Mouse (Mus musculus): ENCODE measurements around the gene Zfyve9.
"Not testable (repeated sequence)": the region's sequence is repeated elsewhere in the genome, so short reads cannot be mapped to it uniquely, and the experiment has no call there.

Gene Zfyve9

GRCm38 (mm10) chr4:108721245-108721784 lies 59.3 kb downstream of the Zfyve9 start:
- no peak for DNase-seq

DNA sequence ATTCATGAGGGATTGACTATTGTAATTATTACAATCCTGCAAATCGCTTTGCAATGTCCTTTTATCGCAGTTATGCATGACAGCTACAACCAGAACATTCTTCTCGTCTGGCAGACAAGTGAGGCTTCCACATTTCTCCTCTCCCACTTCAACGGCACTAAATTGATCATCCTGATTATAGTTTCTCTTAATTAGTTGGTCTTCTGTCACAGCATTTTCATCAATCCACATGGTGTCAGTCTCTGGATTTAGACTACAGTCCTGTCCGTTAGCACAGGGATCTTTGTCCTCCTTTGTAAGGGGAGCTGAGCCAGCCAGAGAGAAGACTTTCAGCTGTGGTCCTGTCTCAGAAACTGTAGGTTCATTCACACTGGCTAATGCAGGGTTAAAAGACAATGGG lies 61.2 kb downstream of the Zfyve9 start, which contains the start of gene 3110021N24Rik:
Gene 3110021N24Rik, plus strand, starts transcription at position 301 of the 400 bp plus-strand sequence.
- no peak for DNase-seq

GRCm38 (mm10) chr4:108708209-108708608 lies 72.4 kb downstream of the Zfyve9 start:
- DNase-seq: no peak

DNA sequence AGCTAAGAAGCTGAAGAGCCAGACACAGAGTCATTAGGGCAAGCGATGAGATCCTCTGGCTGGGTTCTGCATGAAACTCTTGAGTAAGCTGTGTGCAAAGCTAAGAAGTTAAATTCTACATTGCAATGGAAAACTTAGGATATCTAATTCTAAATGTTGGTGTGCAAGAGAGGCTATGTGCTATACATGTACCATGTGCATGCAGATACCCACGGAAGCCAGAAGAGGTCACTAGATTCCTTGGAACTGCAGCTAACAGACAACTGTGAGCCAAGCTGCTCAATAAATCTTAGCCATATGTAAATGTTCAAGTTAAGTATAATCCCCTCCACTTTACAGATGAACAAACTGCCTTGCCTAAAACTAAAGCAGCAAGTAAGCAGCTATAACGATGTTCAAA lies 83.7 kb downstream of the Zfyve9 start:
- DNase-seq: peak; percentile 6

DNA sequence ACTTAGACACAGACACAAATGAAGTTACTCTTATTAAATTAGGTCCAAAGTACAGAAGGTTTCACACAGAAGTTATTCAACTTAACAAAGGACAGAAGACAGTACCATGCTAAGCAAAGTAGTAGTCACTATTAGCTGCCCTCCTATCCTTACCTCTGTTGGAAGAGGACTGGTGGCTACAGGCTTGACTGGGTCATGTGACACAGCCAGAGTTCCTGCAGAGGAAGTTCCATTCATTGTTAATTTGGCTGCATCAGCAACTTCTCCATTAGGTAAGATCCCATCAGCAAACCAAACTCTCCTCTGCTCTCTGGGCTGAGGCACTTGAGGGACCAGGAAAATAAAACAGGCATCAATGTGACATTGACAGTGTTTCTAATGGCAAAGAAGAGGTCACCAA lies 89.1 kb downstream of the Zfyve9 start:
- no peak for DNase-seq

- no peak for DNase-seq
These were observed 90.1 kb downstream of the Zfyve9 start for GRCm38 (mm10) chr4:108690479-108690878.

- DNase-seq: not testable (repeated sequence)
These were observed 93.5 kb downstream of the Zfyve9 start for GRCm38 (mm10) chr4:108687098-108687497.

- peak; percentile 6 for DNase-seq
These were observed 94.4 kb downstream of the Zfyve9 start for GRCm38 (mm10) chr4:108686156-108686555.

GRCm38 (mm10) chr4:108664407-108664806 lies 116.2 kb downstream of the Zfyve9 start:
- DNase-seq: no peak

- no peak for DNase-seq
These were observed 141.8 kb downstream of the Zfyve9 start for GRCm38 (mm10) chr4:108638752-108639151.

- DNase-seq: no peak
These were observed 142.9 kb downstream of the Zfyve9 start for GRCm38 (mm10) chr4:108637721-108638120.

DNA sequence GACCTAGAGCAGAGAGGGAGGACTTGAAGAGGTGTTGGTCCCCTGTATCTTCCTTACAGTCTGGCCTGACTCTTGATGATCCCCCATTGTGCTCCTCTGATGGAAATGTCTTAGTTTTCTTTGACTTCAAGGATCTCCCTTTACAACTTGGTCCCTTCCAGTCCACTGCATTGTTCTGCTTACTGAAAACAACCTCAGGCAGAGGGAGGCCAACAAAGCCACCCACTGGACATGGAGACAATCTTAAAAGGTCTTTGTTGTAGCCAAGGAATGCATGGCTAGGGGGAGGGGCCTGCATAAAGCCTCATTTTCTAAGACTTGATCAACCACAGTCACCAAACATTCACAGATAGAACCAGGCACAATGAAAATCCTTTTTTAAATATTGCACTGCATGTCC lies 145.5 kb downstream of the Zfyve9 start:
- DNase-seq: no peak

DNA sequence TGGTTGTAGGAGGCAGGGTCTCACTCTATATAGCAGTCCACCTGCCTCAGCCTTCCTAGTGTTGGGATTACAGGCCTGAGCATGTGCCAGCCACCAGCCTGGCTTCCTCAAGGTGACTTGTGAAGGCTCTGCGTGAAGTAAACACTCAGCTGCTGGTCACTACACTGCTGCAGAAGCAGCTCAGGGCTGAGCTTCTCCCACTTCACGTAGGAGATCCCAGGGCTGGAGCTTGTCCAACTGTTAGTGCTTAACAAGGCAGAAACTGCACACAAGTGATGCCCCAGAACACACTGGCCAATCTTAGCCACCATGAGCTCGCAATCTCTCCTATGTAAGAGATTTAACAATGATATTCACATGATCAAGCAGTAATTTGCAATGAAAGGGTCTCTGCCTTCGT lies 145.9 kb downstream of the Zfyve9 start:
- DNase-seq: no peak

GRCm38 (mm10) chr4:108633703-108634102 lies 146.9 kb downstream of the Zfyve9 start:
- DNase-seq: no peak

DNA sequence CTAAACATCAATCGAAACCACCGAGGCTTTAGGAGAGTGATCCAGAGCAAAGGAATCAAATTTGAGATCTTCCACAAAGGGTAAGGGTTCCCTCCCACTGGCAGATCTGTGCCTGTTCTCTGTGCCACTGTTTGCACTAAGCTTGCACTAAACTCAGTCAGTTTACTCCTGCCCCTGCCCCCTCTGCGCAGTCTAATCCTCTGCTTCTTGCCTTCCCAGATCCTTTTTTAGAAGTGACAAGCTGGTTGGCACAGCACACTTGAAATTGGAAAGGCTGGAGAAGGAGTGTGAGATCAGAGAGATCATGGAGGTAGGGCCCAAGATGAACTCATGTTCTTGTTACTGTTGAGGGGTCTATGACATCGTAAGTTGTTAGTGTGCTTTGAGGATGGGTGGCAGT lies 149.0 kb downstream of the Zfyve9 start:
- no peak for DNase-seq

- no peak for DNase-seq
These were observed 150.5 kb downstream of the Zfyve9 start for GRCm38 (mm10) chr4:108630096-108630495.

DNA sequence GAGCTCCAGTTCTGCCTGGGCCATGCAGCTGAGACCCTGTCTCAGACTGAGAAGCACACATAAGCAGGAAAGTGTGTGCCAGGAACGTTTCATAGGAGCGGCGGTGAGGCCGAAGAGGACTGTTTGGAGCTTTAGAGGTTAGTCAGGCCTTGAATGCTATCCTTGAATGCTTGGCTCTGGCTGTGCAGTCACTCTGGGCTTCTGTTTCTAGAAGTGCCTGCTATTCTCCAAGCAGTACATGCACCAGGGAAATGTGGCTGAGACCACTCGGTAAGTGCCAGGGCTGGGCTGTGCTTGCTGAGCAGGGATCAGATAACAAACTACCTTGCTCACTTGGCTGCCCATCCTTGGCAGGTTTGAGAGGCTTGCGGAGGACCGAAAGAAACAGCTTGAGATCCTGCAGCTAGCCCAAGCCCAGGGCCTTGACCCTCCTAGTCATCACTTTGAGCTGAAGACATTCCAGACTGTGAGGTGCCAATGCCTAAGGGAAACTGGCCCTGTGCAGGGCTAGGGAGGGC lies 151.2 kb downstream of the Zfyve9 start:
- DNase-seq: no peak

- DNase-seq: no peak
These were observed 153.5 kb downstream of the Zfyve9 start for GRCm38 (mm10) chr4:108627066-108627465.

- DNase-seq: peak; percentile 44
These were observed 159.1 kb downstream of the Zfyve9 start for GRCm38 (mm10) chr4:108621504-108621903.

- peak; percentile 29 for DNase-seq
These were observed 160.1 kb downstream of the Zfyve9 start for GRCm38 (mm10) chr4:108620536-108620935.

DNA sequence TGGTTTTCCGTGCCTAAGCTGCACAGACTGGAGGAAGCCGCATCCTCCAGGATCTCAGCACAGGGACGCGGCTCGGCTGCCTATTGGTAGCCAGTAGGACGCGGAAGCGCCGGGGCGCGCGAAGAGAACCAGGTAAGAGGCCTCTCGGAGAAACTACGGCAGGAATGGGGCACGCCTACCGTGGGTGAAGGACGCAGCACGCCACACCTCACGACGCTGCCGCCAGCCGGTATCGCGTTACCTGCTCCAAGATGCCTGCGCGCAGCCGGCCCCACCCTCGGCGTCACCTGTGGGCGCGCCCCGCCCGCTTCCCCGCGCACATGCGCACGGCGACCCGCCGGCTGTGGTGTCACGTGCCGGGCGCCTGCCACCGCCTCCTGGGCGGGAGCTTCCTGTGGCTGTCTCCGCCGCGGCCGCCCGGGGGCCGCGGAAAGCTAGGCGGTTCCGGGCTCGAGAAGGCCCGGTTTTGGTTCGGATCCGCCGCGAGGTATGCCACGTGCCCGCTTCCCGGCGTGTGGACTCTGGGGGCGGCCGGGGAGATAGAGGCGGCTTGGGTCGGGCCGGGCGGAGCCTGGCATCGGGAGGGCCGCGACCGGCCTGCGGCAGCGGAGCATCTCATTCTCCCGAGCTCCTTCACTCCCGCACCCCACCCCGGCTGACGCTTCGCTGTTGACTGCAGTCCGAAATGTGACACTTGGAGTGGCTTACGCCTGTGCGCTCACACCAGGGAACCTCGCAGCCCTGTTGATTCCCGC lies 160.8 kb downstream of the Zfyve9 start, which contains the start of gene Cc2d1b:
Gene Cc2d1b, plus strand, starts transcription at position 354 of the 755 bp plus-strand sequence.
- peak; percentile 96 for DNase-seq

DNA sequence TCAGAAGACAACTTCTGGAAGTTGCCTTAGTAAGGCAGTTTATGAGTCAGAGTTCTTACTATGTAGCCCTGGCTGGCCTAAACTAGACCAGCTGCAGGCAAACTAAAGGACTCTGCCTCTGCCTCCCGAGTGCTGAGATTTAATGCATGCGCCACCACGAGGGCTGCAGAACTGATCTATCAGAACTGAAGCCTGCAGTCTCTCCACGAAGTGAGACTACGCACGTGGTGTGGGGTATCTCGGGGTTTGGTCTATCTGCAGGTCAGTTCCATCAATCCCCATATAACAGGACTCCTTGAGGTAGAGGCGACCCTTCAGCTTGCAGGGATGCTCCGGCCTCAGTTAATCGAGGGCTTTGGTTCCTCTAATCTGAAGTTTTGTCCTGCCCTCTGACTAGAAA lies 161.4 kb downstream of the Zfyve9 start:
- no peak for DNase-seq

GRCm38 (mm10) chr4:108618586-108618985 lies 162.0 kb downstream of the Zfyve9 start:
- no peak for DNase-seq

- DNase-seq: no peak
These were observed 169.7 kb downstream of the Zfyve9 start for GRCm38 (mm10) chr4:108610935-108611334.
